Mouse (Mus musculus) heart, embryonic 16.5 days (tissue): ENCODE results near the gene Mthfd1l. TPM values are rescaled to one million over a fixed set of nuclear protein-coding genes. Genes with fewer than 3 reads are reported as not detected.

Source experiments
- ATAC-seq: fragments of 200-750 bp; cut with Nextera tagmentation; replicated peaks from 2 replicates; pipeline ENCODE4 v1.8.0; 2017; ENCODE audit warnings: moderate number of reproducible peaks; ENCODE audit not compliant: insufficient read depth, low FRiP score; ENCODE audit errors: extremely low read depth
- H3K27ac ChIP-seq: fragments of 300-500 bp; sonication (generic); 2 replicates; pipeline ENCODE4 v1.5.1; 2014; ENCODE audit warnings: mild to moderate bottlenecking, low read length, control low read depth, moderate library complexity
- H3K27me3 ChIP-seq: fragments of 300-500 bp; sonication (generic); 2 replicates; pipeline ENCODE4 v1.6.1; 2014; ENCODE audit warnings: low read length, mixed read lengths; ENCODE audit not compliant: control insufficient read depth, insufficient read depth
- H3K36me3 ChIP-seq: fragments of 300-500 bp; sonication (generic); 2 replicates; pipeline ENCODE4 v1.6.1; 2014; ENCODE audit not compliant: control insufficient read depth, insufficient read depth
- H3K4me1 ChIP-seq: fragments of 300-500 bp; sonication (generic); 2 replicates; pipeline ENCODE4 v1.6.1; 2014; ENCODE audit warnings: low read length, mixed read lengths; ENCODE audit not compliant: control insufficient read depth, insufficient read depth
- H3K4me2 ChIP-seq: fragments of 300-500 bp; sonication (generic); 2 replicates; pipeline ENCODE4 v1.6.1; 2014; ENCODE audit warnings: low read depth, mild to moderate bottlenecking, control low read depth, low read length
- H3K4me3 ChIP-seq: fragments of 300-500 bp; sonication (generic); 2 replicates; pipeline ENCODE4 v1.5.1; 2014; ENCODE audit warnings: mild to moderate bottlenecking, control low read depth, low read length
- H3K9ac ChIP-seq: fragments of 300-500 bp; sonication (generic); 2 replicates; pipeline ENCODE4 v1.6.1; 2014; ENCODE audit warnings: low read length, control low read depth
- H3K9me3 ChIP-seq: fragments of 300-500 bp; sonication (generic); replicated peaks from 2 replicates; pipeline ENCODE4 v1.6.1; 2016; ENCODE audit warnings: low read length; ENCODE audit not compliant: control insufficient read depth
- WGBS: fragments of 180-500 bp; shearing (Covaris S2); extraction: QIAGEN DNeasy Blood & Tissue Kit; methylation state at CpG from one replicate; pipeline ENCODE4 v1.1.7; 2014; 5-methylcytosine and 5-hydroxymethylcytosine counted together
- polyA plus RNA-seq: library from polyadenylated mRNA; unstranded; fragments of >200 nt; fragmentation: Nextera tagmentation; extraction: Ambion mirVana; gene quantifications from 2 replicates; pipeline ENCODE4 v1.2.1, GENCODE M21; 2015

Gene Mthfd1l
- polyA plus RNA-seq, 1 experiment from 2014 or later: 10.1 TPM

DNA sequence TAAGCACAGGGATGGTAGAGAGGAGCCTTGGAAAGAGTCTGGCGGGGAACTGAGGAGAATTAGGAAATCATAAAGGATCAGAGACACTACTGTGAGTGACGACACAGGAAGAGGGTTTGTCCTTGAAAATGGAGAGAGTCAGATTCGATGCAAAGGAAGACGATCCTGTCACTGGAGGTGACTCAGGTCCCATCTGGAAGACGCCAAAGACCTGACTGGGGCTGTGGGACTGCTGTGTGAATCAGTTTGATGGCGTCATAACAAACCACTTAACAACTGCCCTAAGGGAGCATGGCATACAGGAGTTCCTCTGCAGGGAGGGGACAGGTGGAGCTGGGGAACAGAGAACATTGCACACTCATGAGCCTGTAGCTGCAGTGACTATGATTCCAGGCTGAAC, 30.6 kb upstream of the Mthfd1l start:
- no peaks in the 10 kb centered on the region for H3K4me1 ChIP-seq
- no peaks in the 10 kb centered on the region for H3K27me3 ChIP-seq
- 65% methylated on average over 6 of the region's 6 CpGs for WGBS
- no peak overlapping the region for H3K9ac ChIP-seq
- H3K27ac ChIP-seq: no peak overlapping the region
- no peaks in the 10 kb centered on the region for H3K9me3 ChIP-seq
- peaks cover 3% of the 10 kb centered on the region; the same call in 1 of the 2 replicates for H3K36me3 ChIP-seq
- no peak overlapping the region for H3K4me2 ChIP-seq
- H3K4me3 ChIP-seq: no peak overlapping the region
- ATAC-seq: no peak

DNA sequence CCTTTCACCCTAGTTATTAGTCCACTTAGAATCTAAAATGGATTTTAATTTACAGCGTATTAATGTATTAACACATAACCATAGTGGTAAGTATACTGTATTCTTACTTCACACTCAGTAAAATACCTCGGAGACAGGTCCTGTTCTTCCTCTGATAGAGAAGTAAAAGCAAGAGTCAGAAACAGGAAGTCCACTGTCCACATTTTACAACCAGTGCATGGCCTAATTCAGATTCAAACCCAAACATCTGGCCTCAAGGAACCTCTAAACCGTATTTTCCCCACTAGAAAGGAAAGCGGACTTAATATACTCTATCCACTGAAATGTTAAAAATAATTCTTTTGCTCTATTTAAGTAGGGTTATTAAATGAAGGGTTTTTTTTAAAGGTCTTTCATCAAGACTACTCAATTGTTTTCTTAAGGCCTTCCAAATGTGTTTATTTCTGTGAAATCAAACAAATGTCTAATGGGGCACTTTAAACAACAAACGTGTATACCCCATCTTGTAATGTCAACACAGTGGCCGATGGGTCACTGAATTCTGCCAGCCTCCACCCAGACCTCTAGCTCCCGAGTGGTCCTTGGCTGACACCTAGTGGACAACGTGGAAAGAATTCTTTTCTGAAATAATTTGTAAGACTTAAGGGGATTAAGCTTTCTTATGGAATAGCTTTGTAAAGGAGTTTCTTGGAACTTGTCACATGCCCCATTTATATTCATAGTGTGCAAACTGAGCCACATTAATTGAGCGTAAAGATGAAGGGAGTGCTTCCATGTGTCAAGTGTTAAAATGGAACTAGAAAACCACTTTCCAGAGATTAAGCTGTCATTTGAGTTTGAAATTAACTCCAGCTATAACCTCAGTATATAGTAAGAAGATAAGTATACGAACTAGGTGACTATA, 29.2 kb upstream of the Mthfd1l start:
- H3K4me2 ChIP-seq: no peak overlapping the region
- H3K4me1 ChIP-seq: no peaks in the 10 kb centered on the region
- H3K9ac ChIP-seq: no peak overlapping the region
- no peaks in the 10 kb centered on the region for H3K27me3 ChIP-seq
- no peaks in the 10 kb centered on the region for H3K9me3 ChIP-seq
- no peak overlapping the region for H3K4me3 ChIP-seq
- 30% methylated on average over 10 of the region's 10 CpGs for WGBS
- peaks cover 7% of the 10 kb centered on the region; the same call in 1 of the 2 replicates for H3K36me3 ChIP-seq
- no peak overlapping the region for H3K27ac ChIP-seq
- no peak for ATAC-seq

GRCm38 (mm10) chr10:3946871-3947270, 26.0 kb upstream of the Mthfd1l start:
- Histone ChIP-seq H3K9ac (no peak overlapping the region), H3K27me3 (no peaks in the 10 kb centered on the region), H3K4me2 (no peak overlapping the region), H3K9me3 (no peaks in the 10 kb centered on the region), H3K36me3 (peaks cover 3% of the 10 kb centered on the region; the same call in 1 of the 2 replicates), H3K4me3 (no peak overlapping the region), H3K27ac (no peak overlapping the region), H3K4me1 (no peaks in the 10 kb centered on the region)
- no peak for ATAC-seq
- WGBS: 88% methylated on average over 17 of the region's 17 CpGs

DNA sequence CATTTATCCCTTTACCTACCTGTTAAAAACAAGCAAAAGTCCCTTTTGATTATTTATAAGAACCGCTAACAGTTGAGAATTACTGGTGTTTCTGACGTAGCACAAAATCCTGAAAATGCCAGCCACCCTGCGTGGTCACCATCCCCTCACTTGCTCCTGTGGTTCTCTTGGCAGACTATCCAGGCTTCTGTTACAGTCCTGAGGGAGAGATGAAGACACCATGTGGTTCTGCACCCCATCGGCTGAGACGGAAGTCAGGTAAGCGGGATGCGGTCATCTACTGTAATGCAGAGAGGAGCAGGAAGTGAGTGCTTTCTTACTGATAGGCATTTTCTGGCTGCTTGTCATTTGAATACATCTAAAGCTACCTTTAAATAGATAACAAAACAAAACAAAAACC, 25.6 kb upstream of the Mthfd1l start:
- H3K27me3 ChIP-seq: no peaks in the 10 kb centered on the region
- WGBS: 90% methylated on average over 7 of the region's 7 CpGs
- no peaks in the 10 kb centered on the region for H3K4me1 ChIP-seq
- no peak overlapping the region for H3K4me2 ChIP-seq
- no peak for ATAC-seq
- no peak overlapping the region for H3K4me3 ChIP-seq
- no peaks in the 10 kb centered on the region for H3K9me3 ChIP-seq
- H3K9ac ChIP-seq: no peak overlapping the region
- H3K36me3 ChIP-seq: peaks cover 3% of the 10 kb centered on the region; the same call in 1 of the 2 replicates
- no peak overlapping the region for H3K27ac ChIP-seq

GRCm38 (mm10) chr10:3949306-3949705, 23.6 kb upstream of the Mthfd1l start:
- no peak overlapping the region for H3K27ac ChIP-seq
- H3K9me3 ChIP-seq: no peaks in the 10 kb centered on the region
- no peak overlapping the region for H3K4me2 ChIP-seq
- no peak overlapping the region for H3K4me3 ChIP-seq
- H3K27me3 ChIP-seq: no peaks in the 10 kb centered on the region
- H3K9ac ChIP-seq: no peak overlapping the region
- H3K4me1 ChIP-seq: no peaks in the 10 kb centered on the region
- 81% methylated on average over 6 of the region's 6 CpGs for WGBS
- no peak for ATAC-seq
- peaks cover 3% of the 10 kb centered on the region; the same call in 1 of the 2 replicates for H3K36me3 ChIP-seq

DNA sequence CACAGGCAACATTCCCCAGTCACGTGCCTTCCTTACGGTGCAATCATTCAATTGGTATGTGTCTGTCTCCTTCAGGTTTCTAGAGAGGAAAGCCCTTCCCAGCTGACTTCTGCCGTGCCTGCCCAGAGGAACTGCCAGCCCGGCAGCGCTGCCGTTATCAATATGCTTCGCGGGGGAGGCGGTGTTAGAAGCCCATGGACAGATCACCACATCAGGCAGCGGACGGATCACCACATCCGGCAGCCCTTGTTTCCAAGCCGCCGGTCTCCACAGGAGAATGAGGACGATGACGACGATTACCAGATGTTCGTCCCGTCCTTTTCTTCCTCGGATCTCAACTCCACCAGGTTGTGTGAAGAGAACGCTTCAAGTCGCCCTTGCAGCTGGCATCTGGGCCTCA, 16.4 kb upstream of the Mthfd1l start:
- Histone ChIP-seq H3K4me2 (peak overlapping the region; percentile 59), H3K27me3 (no peaks in the 10 kb centered on the region), H3K4me3 (peak overlapping the region; percentile 33), H3K27ac (no peak overlapping the region), H3K4me1 (no peaks in the 10 kb centered on the region), H3K9ac (peak overlapping the region; percentile 43; the same call in 1 of the 2 replicates), H3K9me3 (no peaks in the 10 kb centered on the region), H3K36me3 (peaks cover 10% of the 10 kb centered on the region; the same call in 1 of the 2 replicates)
- 52% methylated on average over 22 of the region's 22 CpGs for WGBS
- ATAC-seq: no peak

DNA sequence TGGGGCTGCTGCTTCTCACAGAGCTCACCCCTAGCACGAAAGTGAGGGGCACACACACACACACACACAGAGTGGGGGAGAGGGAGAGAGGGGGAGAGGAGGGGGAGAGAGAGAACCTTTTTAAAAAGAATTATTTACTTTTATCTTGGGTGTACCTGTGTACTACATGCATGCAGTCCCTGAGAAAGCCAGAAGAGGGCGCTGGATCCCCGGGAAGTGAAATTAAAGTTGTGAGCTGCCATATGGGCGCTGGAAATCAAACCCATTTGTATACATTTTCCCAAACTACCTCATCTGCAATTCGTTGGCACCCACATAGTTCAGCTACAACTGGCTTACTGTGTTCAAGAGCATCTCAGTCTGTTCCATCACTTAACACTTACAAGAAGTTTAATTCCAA, 14.3 kb upstream of the Mthfd1l start:
- Histone ChIP-seq H3K4me2 (no peak overlapping the region), H3K4me3 (no peak overlapping the region), H3K36me3 (peaks cover 10% of the 10 kb centered on the region; the same call in 1 of the 2 replicates), H3K27ac (no peak overlapping the region), H3K4me1 (no peaks in the 10 kb centered on the region), H3K9me3 (no peaks in the 10 kb centered on the region), H3K27me3 (no peaks in the 10 kb centered on the region), H3K9ac (no peak overlapping the region)
- no peak for ATAC-seq
- WGBS: 79% methylated on average over 5 of the region's 5 CpGs

DNA sequence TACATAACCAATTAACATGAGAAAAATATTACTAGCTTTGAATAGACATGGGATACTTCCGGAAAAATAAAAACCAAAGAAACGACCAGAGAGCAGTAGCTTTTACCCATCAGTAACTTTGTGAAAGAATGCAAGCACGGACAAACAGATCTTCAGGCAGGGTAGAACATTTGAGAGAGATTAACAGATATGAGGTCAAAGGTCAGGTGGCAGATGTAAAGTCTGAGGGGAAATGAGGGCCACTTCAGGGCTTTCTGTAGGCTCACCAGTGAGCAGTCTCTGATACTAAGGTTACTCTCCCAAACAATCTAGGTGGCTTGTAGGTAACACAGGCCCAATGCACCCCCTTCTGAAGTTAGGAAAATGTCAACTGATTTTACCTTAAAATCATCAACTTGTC, 3.9 kb upstream of the Mthfd1l start:
- ATAC-seq: no peak
- Histone ChIP-seq H3K4me2 (no peak overlapping the region), H3K4me3 (no peak overlapping the region), H3K9me3 (no peaks in the 10 kb centered on the region), H3K27me3 (no peaks in the 10 kb centered on the region), H3K9ac (no peak overlapping the region), H3K36me3 (no peaks in the 10 kb centered on the region), H3K27ac (no peak overlapping the region), H3K4me1 (peaks cover 5% of the 10 kb centered on the region)
- 80% methylated on average over 3 of the region's 3 CpGs for WGBS

- Histone ChIP-seq H3K9ac (no peak overlapping the region), H3K27ac (no peak overlapping the region; the same call in 1 of the 2 replicates), H3K36me3 (no peaks in the 10 kb centered on the region), H3K4me3 (no peak overlapping the region), H3K4me2 (peak overlapping the region; percentile 93), H3K4me1 (peaks cover 8% of the 10 kb centered on the region), H3K27me3 (no peaks in the 10 kb centered on the region), H3K9me3 (no peaks in the 10 kb centered on the region)
- no peak for ATAC-seq
- WGBS: 88% methylated on average over 9 of the region's 9 CpGs
Measured at GRCm38 (mm10) chr10:3972237-3972636, 681 bp upstream of the Mthfd1l start.
